Mouse (Mus musculus) c-Kit-positive CD71-positive TER-119-positive erythroid progenitor cells, embryonic 14.5 days (primary cell): Measurements from ENCODE around the gene Sox21.

Experiments
- DNase-seq: peaks from one replicate; pipeline ENCODE4 v3.0.0-alpha.2; 2013; ENCODE audit warnings: low spot score

Sox21 gene

GRCm38 (mm10) chr14:118225061-118225743 is 11.6 kb downstream of the Sox21 start:
- DNase-seq: no peak

- DNase-seq: no peak
Observed at GRCm38 (mm10) chr14:118220885-118221284, 15.9 kb downstream of the Sox21 start.

GRCm38 (mm10) chr14:118216826-118217225 is 20.0 kb downstream of the Sox21 start:
- no peak for DNase-seq

GRCm38 (mm10) chr14:118212188-118212804 is 24.5 kb downstream of the Sox21 start:
- DNase-seq: no peak

- DNase-seq: no peak
Observed at GRCm38 (mm10) chr14:118209642-118210041, 27.2 kb downstream of the Sox21 start.

- no peak for DNase-seq
Observed at GRCm38 (mm10) chr14:118207347-118207746, 29.5 kb downstream of the Sox21 start.

GRCm38 (mm10) chr14:118203031-118203430 is 33.8 kb downstream of the Sox21 start:
- DNase-seq: no peak

GRCm38 (mm10) chr14:118202006-118202405 is 34.8 kb downstream of the Sox21 start:
- no peak for DNase-seq

GRCm38 (mm10) chr14:118200731-118201130 is 36.1 kb downstream of the Sox21 start:
- no peak for DNase-seq

GRCm38 (mm10) chr14:118197063-118197462 is 39.8 kb downstream of the Sox21 start:
- no peak for DNase-seq

GRCm38 (mm10) chr14:118194219-118194914 is 42.5 kb downstream of the Sox21 start:
- no peak for DNase-seq

- no peak for DNase-seq
Observed at GRCm38 (mm10) chr14:118193663-118194062, 43.2 kb downstream of the Sox21 start.

GRCm38 (mm10) chr14:118193001-118193628 is 43.7 kb downstream of the Sox21 start:
- no peak for DNase-seq

- no peak for DNase-seq
Observed at GRCm38 (mm10) chr14:118191442-118191841, 45.4 kb downstream of the Sox21 start.
